Mouse (Mus musculus) small intestine, adult 2 months (tissue): ENCODE measurements around the gene Cltrn.

Source experiments
- CTCF ChIP-seq: fragments of 200-500 bp; IDR thresholded peaks from 2 replicates; pipeline ENCODE4 v1.5.1; 2012; ENCODE audit warnings: low read depth, mild to moderate bottlenecking, control low read depth, inconsistent platforms, low read length, moderate library complexity, mixed read lengths; ENCODE audit not compliant: insufficient replicate concordance, insufficient read length; ENCODE audit errors: extremely low read depth
- POLR2A ChIP-seq: fragments of 200-500 bp; IDR thresholded peaks from 2 replicates; pipeline ENCODE4 v1.6.1; 2012; ENCODE audit warnings: low read depth, mild to moderate bottlenecking, control low read depth, inconsistent platforms, low read length, moderate library complexity

- TF ChIP-seq POLR2A (no peak), CTCF (no peak)
These were observed 25.1 kb downstream of the Cltrn start for GRCm38 (mm10) chrX:164113744-164114143.
